Mouse (Mus musculus) regulatory T cell (primary cell): Measurements from ENCODE around the gene Sirpa.

Experiments
- in situ Hi-C: fragments of 300-600 bp; cut with MboI, MseI; formaldehyde crosslinking; loops from one replicate; pipeline ENCODE4 v1.15.1; 2025; ENCODE audit warnings: high pct_unique_total_duplicates

Gene Sirpa

DNA sequence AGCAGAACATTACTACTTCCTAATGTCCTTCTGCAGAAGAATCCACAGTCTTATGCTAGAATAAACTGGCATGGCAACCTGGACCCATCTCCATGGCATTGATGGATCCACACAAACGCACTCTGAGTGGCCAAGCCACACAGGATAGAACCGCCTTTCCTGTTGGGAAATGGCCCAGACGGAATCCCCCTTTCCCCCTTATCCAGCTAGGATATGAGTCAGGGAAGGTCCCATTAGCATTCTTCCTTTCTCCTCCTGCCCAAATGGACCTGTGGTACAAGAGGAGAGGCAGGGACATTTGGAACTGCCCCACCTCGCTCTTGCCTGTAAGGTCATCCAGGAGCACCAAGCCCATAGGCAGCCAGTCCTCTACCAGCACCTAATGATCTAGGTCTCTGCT, 10.4 kb upstream of the Sirpa start:
- in situ Hi-C loops = no loop called here

- in situ Hi-C loops = no loop called here
These were observed 7.7 kb upstream of the Sirpa start for GRCm38 (mm10) chr2:129584905-129585304.

- in situ Hi-C loops = no loop called here
These were observed 6.6 kb upstream of the Sirpa start for GRCm38 (mm10) chr2:129585904-129586514.

GRCm38 (mm10) chr2:129587241-129587640, 5.4 kb upstream of the Sirpa start:
- in situ Hi-C loops = no loop called here

DNA sequence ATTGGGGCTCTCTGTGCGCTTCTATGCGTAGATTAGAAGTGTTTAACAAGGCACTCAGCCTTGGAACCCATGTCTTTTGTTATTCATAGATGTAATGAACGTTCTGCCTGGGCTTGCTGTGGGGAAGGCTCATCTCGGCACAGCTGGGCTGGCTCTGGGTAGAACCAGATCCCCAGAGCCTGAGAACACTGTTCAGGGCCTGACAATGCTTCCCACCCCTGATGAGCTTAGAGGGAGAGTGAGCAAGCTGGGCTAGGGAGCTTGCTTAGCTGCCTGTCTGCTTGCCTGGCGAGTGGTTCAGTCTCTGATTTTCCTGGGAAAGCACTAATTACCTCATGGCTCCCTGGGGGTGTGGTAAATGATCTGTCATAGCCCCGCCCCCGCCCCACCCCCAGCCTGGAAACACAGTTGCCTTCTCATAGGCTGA, 4.8 kb upstream of the Sirpa start:
- in situ Hi-C loops = no loop called here

GRCm38 (mm10) chr2:129591897-129592296, 738 bp upstream of the Sirpa start:
- in situ Hi-C loops = no loop called here

GRCm38 (mm10) chr2:129593141-129593875, 673 bp downstream of the Sirpa start:
- in situ Hi-C loops = no loop called here

- in situ Hi-C loops = no loop called here
These were observed 1.3 kb downstream of the Sirpa start for GRCm38 (mm10) chr2:129593876-129594421.

- in situ Hi-C loops = no loop called here
These were observed 1.9 kb downstream of the Sirpa start for GRCm38 (mm10) chr2:129594569-129594968.

GRCm38 (mm10) chr2:129595206-129595605, 2.6 kb downstream of the Sirpa start:
- in situ Hi-C loops = no loop called here

DNA sequence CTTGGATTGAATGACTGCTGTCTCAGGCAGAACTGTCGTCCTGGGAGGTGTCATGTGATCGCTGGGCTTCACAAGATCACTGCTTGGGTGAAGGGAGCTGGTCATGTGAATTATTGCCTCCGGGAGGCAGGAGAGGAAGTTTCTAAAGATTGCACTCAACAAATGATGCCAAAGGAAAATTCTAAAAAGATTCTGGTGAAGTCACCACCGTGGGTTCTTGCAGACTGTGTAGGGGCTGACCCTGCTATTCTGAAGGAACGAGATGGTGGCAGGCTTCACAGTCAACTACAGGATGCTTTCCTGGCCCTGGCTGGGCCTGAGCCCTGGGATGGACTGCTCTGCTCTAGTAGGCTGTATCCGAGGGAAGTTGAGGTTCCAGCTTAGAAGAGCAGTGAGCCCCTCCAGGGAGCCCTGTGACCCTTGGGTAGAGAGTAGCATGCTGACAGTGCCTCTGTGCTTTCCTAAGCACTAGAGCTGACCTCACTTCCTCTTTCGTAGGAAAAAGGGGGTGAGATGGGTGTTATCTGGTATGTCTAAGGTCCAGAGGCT, 3.1 kb downstream of the Sirpa start:
- in situ Hi-C loops = no loop called here

- in situ Hi-C loops = no loop called here
These were observed 4.0 kb downstream of the Sirpa start for GRCm38 (mm10) chr2:129596555-129597172.

DNA sequence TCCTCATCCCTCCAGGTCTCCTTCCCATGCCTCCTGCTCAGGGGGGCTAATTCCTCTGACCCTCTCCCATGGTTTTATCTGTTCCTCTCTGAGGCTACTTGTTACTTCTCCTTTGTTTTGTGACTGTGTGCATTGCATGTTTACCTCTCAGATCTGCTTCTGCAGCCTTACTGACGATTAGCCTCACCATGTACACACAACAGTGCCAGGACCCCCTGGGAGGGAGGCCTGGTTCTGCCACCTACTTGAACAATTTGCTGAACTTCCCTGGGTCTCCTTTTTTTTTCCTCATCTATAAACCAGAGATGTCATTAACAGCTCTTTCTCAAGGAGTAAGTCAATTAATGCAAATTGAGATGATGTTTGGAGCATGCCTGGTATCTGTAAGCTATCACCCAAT, 4.9 kb downstream of the Sirpa start:
- in situ Hi-C loops = no loop called here

- in situ Hi-C loops = no loop called here
These were observed 5.5 kb downstream of the Sirpa start for GRCm38 (mm10) chr2:129598094-129598493.

GRCm38 (mm10) chr2:129599231-129600084, 6.8 kb downstream of the Sirpa start:
- in situ Hi-C loops = loop anchor here (10.0 kb wide), 1 partner anchor 815 kb away; no protein-coding TSS in a partner anchor

DNA sequence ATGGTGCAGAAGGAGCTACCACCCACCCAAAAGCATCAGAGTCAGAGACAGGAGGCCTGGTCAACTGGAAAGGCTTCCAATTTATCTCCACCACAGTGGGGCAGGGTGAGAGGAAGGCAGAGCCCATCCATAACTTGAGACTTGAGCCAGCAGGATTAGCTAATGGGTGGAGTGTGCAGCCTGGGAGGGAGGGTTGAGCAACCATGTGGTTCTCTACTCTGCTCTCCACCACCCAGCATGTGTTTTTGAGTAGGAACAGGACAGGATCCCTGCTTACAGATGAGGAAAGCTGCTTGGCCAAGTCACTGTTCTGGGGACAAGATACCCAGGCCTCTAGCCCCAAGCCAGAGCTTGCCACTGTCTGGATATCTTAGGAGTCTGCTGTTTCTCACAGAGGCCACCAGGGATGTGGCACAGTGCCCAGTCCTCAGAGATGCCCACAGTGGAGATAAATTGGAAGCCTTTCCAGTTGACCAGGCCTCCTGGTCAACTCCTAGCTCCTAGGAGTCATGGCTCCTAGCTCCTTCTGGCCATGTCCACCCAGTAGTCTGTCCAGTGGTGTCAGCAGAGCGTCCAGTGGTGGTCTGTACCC, 8.5 kb downstream of the Sirpa start:
- in situ Hi-C loops = loop anchor here (10.0 kb wide), 1 partner anchor 816 kb away; no protein-coding TSS in a partner anchor

DNA sequence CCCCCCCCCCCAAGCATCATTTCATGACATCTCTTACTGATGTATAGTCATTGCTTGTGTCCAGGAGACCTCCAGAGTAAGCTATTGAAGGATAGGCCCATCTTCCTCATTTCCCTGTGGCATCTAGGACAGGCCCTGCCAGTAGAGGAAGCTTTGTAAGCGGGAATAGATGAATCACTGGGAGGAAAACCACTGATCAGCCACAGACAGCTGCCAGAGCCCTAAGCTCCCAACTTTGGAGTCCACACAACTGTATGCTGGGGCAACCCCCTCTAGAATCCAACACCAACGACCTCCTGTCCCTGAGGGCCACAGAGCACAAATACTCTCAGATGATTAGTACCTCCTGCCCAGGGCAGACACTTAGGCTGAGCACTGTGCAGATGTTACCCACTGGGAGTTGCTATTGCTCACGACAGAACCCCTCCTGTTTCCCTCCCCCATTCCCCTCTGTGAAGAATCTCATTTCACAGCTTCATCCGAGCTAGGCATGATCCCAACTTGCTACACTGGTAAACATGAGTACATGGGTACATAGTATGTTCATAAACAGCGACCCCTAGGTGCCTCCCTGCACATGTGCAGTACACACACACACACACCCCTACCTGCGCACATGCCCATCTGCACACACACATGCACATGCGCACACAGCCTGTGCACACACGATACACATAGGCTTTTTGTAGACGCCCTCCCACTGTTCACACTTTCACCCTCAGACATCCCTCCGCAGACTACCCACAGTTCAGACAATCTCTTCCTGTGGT, 9.4 kb downstream of the Sirpa start:
- in situ Hi-C loops = loop anchor here (10.0 kb wide), 1 partner anchor 817 kb away; no protein-coding TSS in a partner anchor

- in situ Hi-C loops = loop anchor here (10.0 kb wide), 1 partner anchor 818 kb away; no protein-coding TSS in a partner anchor
These were observed 10.2 kb downstream of the Sirpa start for GRCm38 (mm10) chr2:129602856-129603255.

DNA sequence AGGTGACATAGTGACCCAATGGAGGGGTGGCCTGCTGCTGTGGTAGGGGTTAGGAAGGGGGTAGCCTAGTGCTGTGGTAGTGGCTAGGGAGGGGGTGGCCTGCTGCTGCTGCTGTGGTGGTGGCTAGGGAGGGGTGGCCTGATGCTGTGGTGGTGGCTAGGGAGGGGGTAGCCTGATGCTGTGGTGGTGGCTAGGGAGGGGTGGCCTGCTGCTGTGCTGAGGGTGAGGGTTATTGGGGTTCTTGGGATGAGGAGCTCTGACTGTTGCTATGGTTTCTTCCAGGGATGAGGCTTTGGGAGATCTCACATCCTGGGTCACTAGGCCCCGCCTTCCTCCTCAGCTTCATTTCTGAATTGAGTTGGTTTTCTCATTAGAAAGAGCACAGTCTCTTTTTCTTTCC, 10.9 kb downstream of the Sirpa start:
- in situ Hi-C loops = loop anchor here (10.0 kb wide), 1 partner anchor 819 kb away; no protein-coding TSS in a partner anchor

GRCm38 (mm10) chr2:129604032-129604431, 11.4 kb downstream of the Sirpa start:
- in situ Hi-C loops = loop anchor here (10.0 kb wide), 1 partner anchor 819 kb away; no protein-coding TSS in a partner anchor
